Mouse (Mus musculus) c-Kit-positive CD71-positive TER-119-negative erythroid progenitor cells, embryonic 14.5 days (primary cell): ENCODE measurements around the gene Icam4.
"Not testable (repeated sequence)": the region's sequence is repeated elsewhere in the genome, so short reads cannot be mapped to it uniquely, and the experiment has no call there.

Source experiments
- DNase-seq: peaks from one replicate; pipeline ENCODE4 v3.0.0-alpha.2; 2013; ENCODE audit warnings: low read depth

Icam4 gene

GRCm38 (mm10) chr9:21034481-21035085, 5.4 kb downstream of the Icam4 start:
- no peak for DNase-seq

- DNase-seq = no peak
Measured at GRCm38 (mm10) chr9:21035586-21035985, 6.4 kb downstream of the Icam4 start.

DNA sequence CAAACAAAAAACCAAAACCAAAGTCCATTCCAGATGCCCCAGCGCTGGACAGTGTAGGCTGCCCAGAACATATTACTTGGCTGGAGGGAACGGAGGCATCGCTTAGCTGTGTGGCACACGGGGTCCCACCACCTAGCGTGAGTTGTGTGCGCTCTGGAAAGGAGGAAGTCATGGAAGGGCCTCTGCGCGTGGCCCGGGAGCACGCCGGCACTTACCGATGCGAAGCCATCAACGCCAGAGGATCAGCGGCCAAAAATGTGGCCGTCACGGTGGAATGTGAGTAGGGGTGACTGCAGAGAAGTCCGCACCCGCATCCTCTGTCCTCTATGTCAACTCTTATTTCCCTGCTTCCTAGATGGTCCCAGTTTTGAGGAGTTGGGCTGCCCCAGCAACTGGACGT, 7.0 kb downstream of the Icam4 start:
- DNase-seq = no peak

DNA sequence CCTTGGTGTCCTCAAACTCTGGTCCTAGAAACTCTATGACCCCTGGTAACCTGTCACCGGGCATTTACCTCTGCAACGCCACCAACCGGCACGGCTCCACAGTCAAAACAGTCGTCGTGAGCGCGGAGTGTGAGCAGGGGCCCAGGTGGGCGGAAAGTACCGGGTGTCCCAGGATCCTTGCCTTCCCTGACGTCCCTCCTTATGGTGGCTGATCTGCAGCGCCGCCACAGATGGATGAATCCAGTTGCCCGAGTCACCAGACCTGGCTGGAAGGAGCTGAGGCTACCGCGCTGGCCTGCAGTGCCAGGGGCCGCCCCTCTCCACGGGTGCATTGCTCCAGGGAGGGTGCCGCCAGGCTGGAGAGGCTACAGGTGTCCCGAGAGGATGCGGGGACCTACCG, 7.5 kb downstream of the Icam4 start:
- DNase-seq = no peak

DNA sequence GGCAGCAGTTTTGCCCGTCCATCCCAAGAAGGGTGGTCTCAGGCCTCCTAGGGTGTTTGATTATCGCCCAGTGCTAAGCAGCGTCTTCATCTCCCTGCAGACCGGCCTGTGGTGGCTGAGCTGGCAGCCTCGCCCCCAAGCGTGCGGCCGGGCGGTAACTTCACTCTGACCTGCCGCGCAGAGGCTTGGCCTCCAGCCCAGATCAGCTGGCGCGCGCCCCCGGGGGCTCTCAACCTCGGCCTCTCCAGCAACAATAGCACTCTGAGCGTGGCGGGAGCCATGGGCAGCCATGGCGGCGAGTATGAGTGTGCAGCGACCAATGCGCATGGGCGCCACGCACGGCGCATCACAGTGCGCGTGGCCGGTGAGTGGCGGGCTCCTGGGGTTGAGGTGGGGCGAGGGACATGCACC, 8.3 kb downstream of the Icam4 start:
- DNase-seq = no peak

GRCm38 (mm10) chr9:21039779-21040178, 10.6 kb downstream of the Icam4 start:
- no peak for DNase-seq

- no peak for DNase-seq
Measured at GRCm38 (mm10) chr9:21041308-21041707, 12.1 kb downstream of the Icam4 start.

DNA sequence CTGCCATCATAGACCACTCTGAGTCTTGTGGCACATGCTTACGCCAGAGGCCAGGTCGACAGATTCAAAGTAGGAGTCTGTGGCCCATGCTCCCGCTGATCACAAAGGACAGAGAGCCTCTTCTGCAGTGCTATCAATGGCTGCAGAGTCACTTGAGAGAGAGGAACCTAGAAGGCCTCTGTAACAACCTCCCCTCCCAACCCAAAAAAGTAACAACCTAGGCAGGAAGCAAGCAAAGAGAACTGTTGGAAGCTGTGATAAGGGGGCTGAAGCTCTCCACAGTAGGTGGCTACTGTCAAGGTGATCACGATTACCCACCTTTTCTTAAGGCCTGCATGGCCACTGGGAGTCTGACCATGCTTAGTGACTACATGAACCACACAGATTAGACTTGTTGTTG, 14.4 kb downstream of the Icam4 start:
- no peak for DNase-seq

GRCm38 (mm10) chr9:21044785-21045184, 15.6 kb downstream of the Icam4 start:
- not testable (repeated sequence) for DNase-seq

- no peak for DNase-seq
Measured at GRCm38 (mm10) chr9:21045235-21045634, 16.1 kb downstream of the Icam4 start.

DNA sequence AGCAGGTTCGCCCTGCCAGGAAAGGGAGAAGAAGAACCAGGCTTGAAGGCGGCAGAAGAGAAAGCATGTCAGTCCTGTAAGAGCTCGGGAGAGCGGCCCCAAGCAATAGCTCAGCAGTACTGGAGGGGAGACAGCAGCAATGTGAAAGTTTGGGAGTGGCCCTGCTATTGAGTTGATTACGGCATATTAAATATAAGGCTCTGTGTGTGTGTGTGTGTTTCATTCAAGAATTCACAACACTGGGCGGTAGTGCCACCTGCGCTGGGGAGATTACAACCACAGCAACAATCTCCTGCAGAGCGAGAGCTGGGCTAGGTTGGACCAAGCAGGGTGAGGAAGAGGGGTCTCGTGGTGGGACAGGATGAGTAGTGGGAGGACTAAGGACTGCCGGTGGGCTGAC, 22.4 kb downstream of the Icam4 start:
- peak; percentile 34 for DNase-seq

DNA sequence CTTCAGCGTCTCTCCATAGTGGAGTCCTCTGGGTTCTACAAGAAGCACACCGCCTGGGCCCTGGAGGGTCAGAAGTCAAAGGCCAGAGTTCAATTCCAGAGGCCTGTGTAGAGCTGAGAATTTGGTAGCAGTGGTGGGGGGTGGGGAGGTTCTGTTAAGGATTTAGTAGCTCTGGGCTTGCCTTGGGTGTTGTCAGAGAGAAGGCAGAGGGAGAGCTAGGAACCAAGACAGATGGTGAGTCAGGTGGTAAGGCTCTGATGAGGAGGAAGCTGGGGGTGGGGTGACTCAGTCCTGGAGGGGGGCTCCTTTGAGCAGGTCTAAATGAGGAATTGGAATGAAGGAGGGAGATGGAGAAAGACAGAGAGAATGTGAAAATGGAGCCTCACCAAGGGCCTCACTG, 33.8 kb downstream of the Icam4 start:
- no peak for DNase-seq

- no peak for DNase-seq
Measured at GRCm38 (mm10) chr9:21067006-21067684, 38.0 kb downstream of the Icam4 start, which contains the start of gene Zglp1. TSS of gene Zglp1 (minus strand) at chr9:21067093.

DNA sequence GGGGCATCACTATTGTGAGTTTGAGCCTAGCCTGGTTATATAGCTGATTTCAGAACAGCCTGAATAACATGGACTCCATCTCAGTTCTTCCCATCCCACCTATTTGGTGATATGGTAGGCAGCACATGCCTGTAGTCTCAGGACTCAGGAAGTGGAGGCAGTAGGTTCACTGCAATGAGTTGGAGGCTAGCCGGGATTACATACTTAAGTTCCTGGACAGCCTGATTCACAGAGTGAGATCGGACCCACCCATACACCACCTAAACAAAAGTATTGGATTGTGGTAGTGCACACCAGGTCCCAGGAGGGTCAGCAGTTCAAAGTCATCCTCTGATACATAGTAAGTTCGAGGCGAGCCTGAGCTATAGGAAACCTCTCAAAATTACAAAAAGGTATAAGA, 43.5 kb downstream of the Icam4 start:
- DNase-seq = no peak

DNA sequence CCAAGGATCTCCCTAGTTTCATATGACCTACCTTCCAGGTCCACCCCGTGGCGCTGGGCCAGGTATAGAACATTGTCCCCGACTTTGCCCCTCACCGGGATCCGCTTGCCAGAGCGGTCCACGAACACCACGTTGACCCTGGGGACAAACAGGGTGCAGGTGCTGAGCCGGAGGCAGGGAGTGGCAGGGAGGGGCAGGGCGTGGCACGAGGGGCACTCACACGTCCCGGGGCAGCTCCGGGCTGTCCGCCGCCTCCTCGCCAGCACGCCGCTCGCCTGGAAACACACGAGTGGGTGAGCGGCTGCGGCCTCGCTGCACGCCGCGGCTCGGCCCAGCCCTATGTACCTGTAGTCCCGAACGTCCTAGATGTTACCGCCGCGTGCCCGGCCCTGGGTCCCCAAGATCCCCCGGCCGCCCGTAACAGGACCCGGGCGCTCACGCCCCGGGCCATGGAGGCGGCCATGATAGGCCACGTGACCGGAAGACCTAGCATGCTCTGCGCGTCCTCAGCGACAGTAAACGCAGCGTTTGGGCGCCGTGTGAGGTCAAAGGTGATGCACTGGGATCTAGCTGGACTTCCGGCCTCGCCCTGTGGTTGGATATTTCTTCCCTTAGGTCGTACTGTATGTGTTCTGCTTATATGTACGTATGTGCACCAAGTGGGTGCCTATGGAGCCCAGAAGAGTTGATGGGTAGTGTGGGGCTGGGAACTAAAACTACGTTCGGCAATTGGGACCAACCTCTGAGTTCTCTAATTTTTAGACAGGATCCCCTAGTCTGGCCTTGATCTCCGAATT, 44.1 kb downstream of the Icam4 start, which contains the start of the genes Gm49373 and Fdx1l:
Gm49373 (minus strand) TSS at position 53 of the 797 bp plus-strand sequence.
Fdx1l (minus strand) TSS at position 571 of the 797 bp plus-strand sequence.
- DNase-seq = peak; percentile 82

DNA sequence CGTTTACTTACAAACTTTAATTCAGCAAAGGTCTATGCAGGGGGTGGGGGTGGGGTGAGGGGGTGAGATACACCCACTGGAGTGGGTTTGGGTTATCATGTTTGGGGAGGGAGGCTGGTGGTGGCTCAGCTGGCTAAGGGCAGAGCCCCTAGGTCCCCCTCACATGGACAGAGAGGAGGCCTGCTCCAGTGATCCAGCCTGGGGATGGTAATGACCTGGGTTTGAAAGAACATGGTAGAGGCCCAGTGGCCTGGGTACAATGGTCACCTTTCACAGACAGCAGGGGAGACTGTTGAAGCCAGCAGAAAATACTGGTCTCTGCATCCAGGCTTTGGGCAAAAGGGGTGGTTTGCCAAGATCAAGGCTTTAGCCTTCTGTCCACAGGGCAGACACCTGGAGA, 45.0 kb downstream of the Icam4 start:
- DNase-seq = no peak

GRCm38 (mm10) chr9:21075625-21076024, 46.5 kb downstream of the Icam4 start:
- no peak for DNase-seq
